Mouse (Mus musculus): ENCODE results near the gene Ptprz1. TPM values are rescaled to one million over a fixed set of nuclear protein-coding genes. Genes with fewer than 3 reads are reported as not detected.
A peak's percentile ranks its signal among the peaks of the same experiment; 100 is the strongest.

The Ptprz1 gene
- polyA plus RNA-seq (2014; fragmentation: Nextera tagmentation; extraction: Ambion mirVana), result 61.2 and 63.2 TPM in 2 replicates

GRCm38 (mm10) chr6:22874781-22875613, at the start of gene Ptprz1:
Gene Ptprz1, plus strand, starts transcription at chr6:22875502.
- H3K27ac ChIP-seq (ENCODE audit: low read depth, low read length), result peak within 1 kb of the TSS; percentile 40; the same call in 1 of the 2 replicates
- peak within 1 kb of the TSS; percentile 92 for H3K4me2 ChIP-seq (ENCODE audit: low read depth, low read length)
- 0 out of 2 replicates have a peak, but pooled peaks cover 3% of the 10 kb centered on the region for H3K4me1 ChIP-seq (ENCODE audit: control insufficient read depth, insufficient read depth, low read length)
- H3K4me3 ChIP-seq (ENCODE audit: low read depth, low read length), result peak within 1 kb of the TSS; percentile 55
- no peaks in the 10 kb centered on the region for H3K9me3 ChIP-seq (ENCODE audit: control insufficient read depth, low read length)
- H3K36me3 ChIP-seq (ENCODE audit: control insufficient read depth, insufficient read depth, low read length), result no peaks in the 10 kb centered on the region
- WGBS, result under 1% methylated on average over 36 of the region's 44 CpGs
- peak within 1 kb of the TSS; percentile 69 for H3K9ac ChIP-seq (replicated peaks; ENCODE audit: low read depth, low read length)
- ATAC-seq (ENCODE audit: low read depth), result peak; percentile 93
- no peaks in the 10 kb centered on the region for H3K27me3 ChIP-seq (ENCODE audit: control insufficient read depth, insufficient read depth, low read length)

DNA sequence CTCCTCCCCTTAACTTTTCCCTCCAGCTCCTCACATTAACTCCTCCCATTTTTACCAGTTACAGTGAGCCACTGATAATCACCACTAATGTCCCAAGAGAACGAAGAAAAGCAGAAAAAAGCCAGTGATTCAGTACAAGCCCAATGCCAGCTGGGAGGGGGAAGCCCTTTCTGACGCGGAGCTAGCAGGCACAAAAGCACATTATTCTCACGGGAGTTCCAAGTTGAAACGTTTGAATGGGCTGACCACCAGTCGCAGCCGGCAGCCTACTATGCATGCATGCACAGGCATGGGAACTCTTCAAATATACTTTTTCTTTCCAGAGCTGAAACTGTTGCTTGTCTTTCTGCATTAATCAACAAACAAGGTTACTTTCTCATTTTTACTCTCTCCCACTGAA, 41.7 kb upstream of the Ptprz1 start:
- WGBS, result 3% methylated on average over 7 of the region's 7 CpGs
- no peak overlapping the region; the same call in 1 of the 2 replicates for H3K27ac ChIP-seq (ENCODE audit: low read depth, low read length)

GRCm38 (mm10) chr6:22834100-22834970, 41.0 kb upstream of the Ptprz1 start:
- no peaks in the 10 kb centered on the region for H3K4me1 ChIP-seq (ENCODE audit: control insufficient read depth, insufficient read depth, low read length)
- WGBS, result 39% methylated on average over 19 of the region's 19 CpGs
- 0 out of 2 replicates have a peak overlapping the region, but pooled peaks have one; percentile 12 for H3K4me2 ChIP-seq (ENCODE audit: low read depth, low read length)
- H3K4me3 ChIP-seq (ENCODE audit: low read depth, low read length), result no peak overlapping the region
- H3K27me3 ChIP-seq (ENCODE audit: control insufficient read depth, insufficient read depth, low read length), result no peaks in the 10 kb centered on the region
- ATAC-seq (ENCODE audit: low read depth), result peak; percentile 88
- no peak overlapping the region for H3K9ac ChIP-seq (replicated peaks; ENCODE audit: low read depth, low read length)
- peak overlapping the region; percentile 28; the same call in 1 of the 2 replicates for H3K27ac ChIP-seq (ENCODE audit: low read depth, low read length)
- H3K36me3 ChIP-seq (ENCODE audit: control insufficient read depth, insufficient read depth, low read length), result no peaks in the 10 kb centered on the region
- no peaks in the 10 kb centered on the region for H3K9me3 ChIP-seq (ENCODE audit: control insufficient read depth, low read length)

More for the DNA sequence above, 41.7 kb upstream of the Ptprz1 start:
- no peaks in the 10 kb centered on the region for H3K9me3 ChIP-seq (ENCODE audit: control insufficient read depth, low read length)
- no peak overlapping the region for H3K4me2 ChIP-seq (ENCODE audit: low read depth, low read length)
- no peaks in the 10 kb centered on the region for H3K36me3 ChIP-seq (ENCODE audit: control insufficient read depth, insufficient read depth, low read length)
- no peak overlapping the region for H3K9ac ChIP-seq (replicated peaks; ENCODE audit: low read depth, low read length)
- H3K4me1 ChIP-seq (ENCODE audit: control insufficient read depth, insufficient read depth, low read length), result no peaks in the 10 kb centered on the region
- ATAC-seq (ENCODE audit: low read depth), result peak; percentile 75
- no peaks in the 10 kb centered on the region for H3K27me3 ChIP-seq (ENCODE audit: control insufficient read depth, insufficient read depth, low read length)
- H3K4me3 ChIP-seq (ENCODE audit: low read depth, low read length), result no peak overlapping the region

- Histone ChIP-seq H3K27me3 (ENCODE audit: control insufficient read depth, insufficient read depth, low read length) (no peaks in the 10 kb centered on the region), H3K27ac (ENCODE audit: low read depth, low read length) (no peak overlapping the region), H3K36me3 (ENCODE audit: control insufficient read depth, insufficient read depth, low read length) (no peaks in the 10 kb centered on the region), H3K4me1 (ENCODE audit: control insufficient read depth, insufficient read depth, low read length) (0 out of 2 replicates have a peak, but pooled peaks cover 3% of the 10 kb centered on the region), H3K9me3 (ENCODE audit: control insufficient read depth, low read length) (no peaks in the 10 kb centered on the region), H3K4me2 (ENCODE audit: low read depth, low read length) (peak overlapping the region; percentile 92), H3K4me3 (ENCODE audit: low read depth, low read length) (peak overlapping the region; percentile 55), H3K9ac (replicated peaks; ENCODE audit: low read depth, low read length) (peak overlapping the region; percentile 69)
- ATAC-seq (ENCODE audit: low read depth), result peak; percentile 83
- 1% methylated on average over 45 of the region's 45 CpGs for WGBS
These were observed 576 bp downstream of the Ptprz1 start for GRCm38 (mm10) chr6:22875614-22876541.

DNA sequence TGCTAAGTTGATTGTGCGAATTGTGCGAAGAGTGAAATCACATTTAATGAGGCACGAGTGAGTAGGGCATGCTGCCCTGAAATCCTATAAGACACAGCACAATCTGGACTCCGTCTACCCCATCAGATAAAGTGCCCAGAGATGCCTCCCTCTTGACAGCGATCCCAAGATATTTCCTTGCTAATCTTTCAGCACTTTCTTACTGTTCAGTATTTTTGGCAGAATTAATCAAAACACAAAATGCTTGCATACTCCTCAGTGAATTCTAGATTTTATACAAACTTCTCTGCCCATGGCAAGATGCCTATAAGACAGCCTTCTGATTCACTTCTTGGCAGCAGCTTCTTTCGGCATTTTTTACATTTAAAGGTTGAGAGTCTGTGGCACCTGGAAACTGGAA, 12.7 kb downstream of the Ptprz1 start:
- Histone ChIP-seq H3K4me3 (ENCODE audit: low read depth, low read length) (no peak overlapping the region), H3K9ac (replicated peaks; ENCODE audit: low read depth, low read length) (no peak overlapping the region), H3K4me2 (ENCODE audit: low read depth, low read length) (no peak overlapping the region), H3K9me3 (ENCODE audit: control insufficient read depth, low read length) (no peaks in the 10 kb centered on the region), H3K4me1 (ENCODE audit: control insufficient read depth, insufficient read depth, low read length) (no peaks in the 10 kb centered on the region), H3K27me3 (ENCODE audit: control insufficient read depth, insufficient read depth, low read length) (no peaks in the 10 kb centered on the region), H3K27ac (ENCODE audit: low read depth, low read length) (no peak overlapping the region), H3K36me3 (ENCODE audit: control insufficient read depth, insufficient read depth, low read length) (no peaks in the 10 kb centered on the region)
- WGBS, result 93% methylated on average over 6 of the region's 6 CpGs
- no peak for ATAC-seq (ENCODE audit: low read depth)

DNA sequence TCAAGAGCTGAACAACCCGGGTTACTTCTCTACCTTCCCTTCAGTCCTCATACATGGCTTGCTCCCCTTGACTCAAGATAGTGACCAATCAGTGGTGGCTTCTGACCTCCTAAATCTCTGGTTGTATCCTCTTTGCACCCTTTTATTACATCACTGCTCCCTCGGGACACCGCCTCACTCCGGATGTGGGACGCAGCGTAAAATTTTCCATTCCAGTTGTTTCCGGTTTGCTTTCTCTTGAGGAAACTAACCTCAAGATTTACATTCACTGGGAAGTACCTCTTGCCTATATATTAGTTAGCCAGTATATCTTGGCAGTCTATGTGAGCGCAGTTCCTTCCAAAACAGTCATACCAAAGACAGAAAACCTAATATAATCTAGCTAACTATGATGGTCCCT, 14.0 kb downstream of the Ptprz1 start:
- Histone ChIP-seq H3K4me2 (ENCODE audit: low read depth, low read length) (no peak overlapping the region), H3K27ac (ENCODE audit: low read depth, low read length) (no peak overlapping the region), H3K27me3 (ENCODE audit: control insufficient read depth, insufficient read depth, low read length) (no peaks in the 10 kb centered on the region), H3K9me3 (ENCODE audit: control insufficient read depth, low read length) (no peaks in the 10 kb centered on the region), H3K9ac (replicated peaks; ENCODE audit: low read depth, low read length) (no peak overlapping the region), H3K4me3 (ENCODE audit: low read depth, low read length) (no peak overlapping the region), H3K4me1 (ENCODE audit: control insufficient read depth, insufficient read depth, low read length) (no peaks in the 10 kb centered on the region), H3K36me3 (ENCODE audit: control insufficient read depth, insufficient read depth, low read length) (no peaks in the 10 kb centered on the region)
- WGBS, result 92% methylated on average over 8 of the region's 8 CpGs
- ATAC-seq (ENCODE audit: low read depth), result no peak

DNA sequence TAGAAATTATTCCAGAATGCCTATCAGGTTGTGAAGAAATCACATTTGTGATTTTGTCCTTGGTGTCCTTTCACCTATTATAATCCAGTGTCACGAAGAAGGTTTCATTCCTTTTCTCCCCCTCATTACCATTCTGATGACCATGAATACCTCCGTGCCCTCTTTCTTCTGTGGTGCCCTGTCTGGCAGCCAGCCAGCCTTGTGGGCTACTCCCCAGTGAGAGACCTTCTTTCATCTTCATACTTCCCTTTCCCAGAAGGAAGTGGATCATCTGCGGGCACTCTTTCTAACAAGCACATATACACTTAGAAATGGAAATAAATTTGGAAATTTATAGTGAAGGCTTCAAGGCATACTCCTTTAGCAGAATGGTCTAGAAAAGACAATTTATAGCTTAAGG, 26.7 kb downstream of the Ptprz1 start:
- no peaks in the 10 kb centered on the region for H3K27me3 ChIP-seq (ENCODE audit: control insufficient read depth, insufficient read depth, low read length)
- no peak overlapping the region for H3K4me2 ChIP-seq (ENCODE audit: low read depth, low read length)
- 35% methylated on average over 3 of the region's 3 CpGs for WGBS
- H3K9ac ChIP-seq (replicated peaks; ENCODE audit: low read depth, low read length), result no peak overlapping the region
- H3K27ac ChIP-seq (ENCODE audit: low read depth, low read length), result no peak overlapping the region
- no peaks in the 10 kb centered on the region for H3K9me3 ChIP-seq (ENCODE audit: control insufficient read depth, low read length)
- H3K4me1 ChIP-seq (ENCODE audit: control insufficient read depth, insufficient read depth, low read length), result no peaks in the 10 kb centered on the region
- H3K4me3 ChIP-seq (ENCODE audit: low read depth, low read length), result no peak overlapping the region
- no peaks in the 10 kb centered on the region for H3K36me3 ChIP-seq (ENCODE audit: control insufficient read depth, insufficient read depth, low read length)
- ATAC-seq (ENCODE audit: low read depth), result no peak

DNA sequence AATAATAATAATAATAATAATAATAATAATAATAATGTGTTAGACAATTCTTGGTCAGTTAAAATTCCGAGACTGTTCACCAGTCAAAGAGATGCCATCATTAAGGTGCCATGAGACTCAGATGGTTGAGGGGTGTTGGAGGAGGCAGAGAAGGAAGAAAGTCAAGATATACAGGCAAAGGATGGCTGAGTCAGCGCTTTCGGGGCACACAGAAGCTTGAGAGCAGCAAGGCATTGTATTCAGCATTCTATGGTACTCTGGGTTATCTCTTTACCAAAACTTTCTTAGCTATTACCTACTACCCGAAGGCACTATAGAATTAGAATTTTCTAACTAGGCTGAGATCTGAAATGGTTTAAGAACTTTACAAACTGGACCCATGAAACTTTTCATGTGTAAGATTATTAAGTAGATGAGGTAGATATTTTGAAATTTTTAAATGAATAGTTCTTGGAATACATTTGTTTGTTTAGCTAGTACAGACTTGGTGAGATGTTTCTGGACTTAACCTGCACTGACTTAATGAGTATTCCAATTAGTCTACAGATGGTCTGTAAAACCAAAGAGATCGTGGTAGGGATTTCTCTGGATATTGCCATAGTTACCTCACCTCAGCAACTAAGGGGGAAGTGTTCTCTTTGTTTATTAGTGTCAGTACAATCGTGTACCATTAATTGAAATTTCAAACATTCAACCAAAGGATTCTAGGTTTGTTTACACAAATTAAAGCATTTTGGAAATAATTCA, 33.4 kb downstream of the Ptprz1 start:
- WGBS, result 73% methylated on average over 6 of the region's 6 CpGs
- Histone ChIP-seq H3K9ac (replicated peaks; ENCODE audit: low read depth, low read length) (no peak overlapping the region), H3K9me3 (ENCODE audit: control insufficient read depth, low read length) (no peaks in the 10 kb centered on the region), H3K4me2 (ENCODE audit: low read depth, low read length) (no peak overlapping the region), H3K4me3 (ENCODE audit: low read depth, low read length) (no peak overlapping the region), H3K4me1 (ENCODE audit: control insufficient read depth, insufficient read depth, low read length) (peaks cover 6% of the 10 kb centered on the region; the same call in 1 of the 2 replicates), H3K27ac (ENCODE audit: low read depth, low read length) (no peak overlapping the region), H3K27me3 (ENCODE audit: control insufficient read depth, insufficient read depth, low read length) (no peaks in the 10 kb centered on the region), H3K36me3 (ENCODE audit: control insufficient read depth, insufficient read depth, low read length) (no peaks in the 10 kb centered on the region)
- ATAC-seq (ENCODE audit: low read depth), result 0 out of 2 replicates have a peak, but pooled peaks have one; percentile 53
